Mouse (Mus musculus): ENCODE measurements around the gene Gpat3. TPM values are rescaled to one million over a fixed set of nuclear protein-coding genes. Genes with fewer than 3 reads are reported as not detected.

Gpat3 gene
- polyA plus RNA-seq, 1 experiment: 0.67 TPM

- H3K4me1 ChIP-seq (ENCODE audit: control insufficient read depth, insufficient read depth, low read length): peaks cover 4% of the 10 kb centered on the region; the same call in 1 of the 2 replicates
- TF ChIP-seq POLR2A (IDR thresholded peaks at IDR 0.05; ENCODE audit: borderline replicate concordance, low read depth, low read length) (no peak), CTCF (IDR thresholded peaks at IDR 0.05; ENCODE audit: low read depth, low read length) (peak; percentile 58; the same call in 1 of the 2 replicates)
These were observed 66.1 kb downstream of the Gpat3 start for GRCm38 (mm10) chr5:100911502-100912097.

GRCm38 (mm10) chr5:100912366-100912765, 66.9 kb downstream of the Gpat3 start:
- Histone ChIP-seq H3K27ac (ENCODE audit: insufficient read depth, low read depth, low read length) (no peak overlapping the region), H3K4me3 (ENCODE audit: insufficient read depth, low read length) (no peak overlapping the region), H3K4me1 (ENCODE audit: control insufficient read depth, insufficient read depth, low read length) (peaks cover 4% of the 10 kb centered on the region; the same call in 1 of the 2 replicates)
- no peak for TF ChIP-seq POLR2A (IDR thresholded peaks at IDR 0.05; ENCODE audit: borderline replicate concordance, low read depth, low read length)
- TF ChIP-seq CTCF (IDR thresholded peaks at IDR 0.05; ENCODE audit: low read depth, low read length): no peak

More at GRCm38 (mm10) chr5:100911502-100912097, 66.1 kb downstream of the Gpat3 start:
- no peak overlapping the region for H3K27ac ChIP-seq (ENCODE audit: insufficient read depth, low read depth, low read length)
- H3K4me3 ChIP-seq (ENCODE audit: insufficient read depth, low read length): no peak overlapping the region

GRCm38 (mm10) chr5:100913274-100913673, 67.8 kb downstream of the Gpat3 start:
- Histone ChIP-seq H3K27ac (ENCODE audit: insufficient read depth, low read depth, low read length) (no peak overlapping the region), H3K4me1 (ENCODE audit: control insufficient read depth, insufficient read depth, low read length) (peaks cover 4% of the 10 kb centered on the region; the same call in 1 of the 2 replicates), H3K4me3 (ENCODE audit: insufficient read depth, low read length) (no peak overlapping the region)
- no peak for TF ChIP-seq CTCF (IDR thresholded peaks at IDR 0.05; ENCODE audit: low read depth, low read length)
- TF ChIP-seq POLR2A (IDR thresholded peaks at IDR 0.05; ENCODE audit: borderline replicate concordance, low read depth, low read length): no peak

GRCm38 (mm10) chr5:100914989-100915388, 69.5 kb downstream of the Gpat3 start:
- Histone ChIP-seq H3K27ac (ENCODE audit: insufficient read depth, low read depth, low read length) (no peak overlapping the region), H3K4me3 (ENCODE audit: insufficient read depth, low read length) (no peak overlapping the region), H3K4me1 (ENCODE audit: control insufficient read depth, insufficient read depth, low read length) (peaks cover 4% of the 10 kb centered on the region; the same call in 1 of the 2 replicates)
- TF ChIP-seq CTCF (IDR thresholded peaks at IDR 0.05; ENCODE audit: low read depth, low read length) (no peak), POLR2A (IDR thresholded peaks at IDR 0.05; ENCODE audit: borderline replicate concordance, low read depth, low read length) (no peak)

GRCm38 (mm10) chr5:100915411-100915810, 69.9 kb downstream of the Gpat3 start:
- H3K4me3 ChIP-seq (ENCODE audit: insufficient read depth, low read length): no peak overlapping the region
- H3K27ac ChIP-seq (ENCODE audit: insufficient read depth, low read depth, low read length): no peak overlapping the region
- TF ChIP-seq POLR2A (IDR thresholded peaks at IDR 0.05; ENCODE audit: borderline replicate concordance, low read depth, low read length) (no peak), CTCF (IDR thresholded peaks at IDR 0.05; ENCODE audit: low read depth, low read length) (no peak)
- peaks cover 4% of the 10 kb centered on the region; the same call in 1 of the 2 replicates for H3K4me1 ChIP-seq (ENCODE audit: control insufficient read depth, insufficient read depth, low read length)

GRCm38 (mm10) chr5:100916416-100916815, 70.9 kb downstream of the Gpat3 start:
- TF ChIP-seq POLR2A (IDR thresholded peaks at IDR 0.05; ENCODE audit: borderline replicate concordance, low read depth, low read length) (no peak), CTCF (IDR thresholded peaks at IDR 0.05; ENCODE audit: low read depth, low read length) (no peak)
- Histone ChIP-seq H3K4me1 (ENCODE audit: control insufficient read depth, insufficient read depth, low read length) (no peaks in the 10 kb centered on the region; the same call in 1 of the 2 replicates), H3K27ac (ENCODE audit: insufficient read depth, low read depth, low read length) (no peak overlapping the region), H3K4me3 (ENCODE audit: insufficient read depth, low read length) (no peak overlapping the region)

GRCm38 (mm10) chr5:100917252-100917774, 71.8 kb downstream of the Gpat3 start:
- Histone ChIP-seq H3K4me3 (ENCODE audit: insufficient read depth, low read length) (no peak overlapping the region), H3K27ac (ENCODE audit: insufficient read depth, low read depth, low read length) (no peak overlapping the region), H3K4me1 (ENCODE audit: control insufficient read depth, insufficient read depth, low read length) (no peaks in the 10 kb centered on the region; the same call in 1 of the 2 replicates)
- peak; percentile 100 for TF ChIP-seq CTCF (IDR thresholded peaks at IDR 0.05; ENCODE audit: low read depth, low read length)
- no peak for TF ChIP-seq POLR2A (IDR thresholded peaks at IDR 0.05; ENCODE audit: borderline replicate concordance, low read depth, low read length)

GRCm38 (mm10) chr5:100919069-100919468, 73.6 kb downstream of the Gpat3 start:
- Histone ChIP-seq H3K27ac (ENCODE audit: insufficient read depth, low read depth, low read length) (no peak overlapping the region), H3K4me1 (ENCODE audit: control insufficient read depth, insufficient read depth, low read length) (no peaks in the 10 kb centered on the region; the same call in 1 of the 2 replicates), H3K4me3 (ENCODE audit: insufficient read depth, low read length) (no peak overlapping the region)
- TF ChIP-seq POLR2A (IDR thresholded peaks at IDR 0.05; ENCODE audit: borderline replicate concordance, low read depth, low read length): no peak
- TF ChIP-seq CTCF (IDR thresholded peaks at IDR 0.05; ENCODE audit: low read depth, low read length): no peak

GRCm38 (mm10) chr5:100929698-100930097, 84.2 kb downstream of the Gpat3 start:
- TF ChIP-seq CTCF (IDR thresholded peaks at IDR 0.05; ENCODE audit: low read depth, low read length): no peak
- TF ChIP-seq POLR2A (IDR thresholded peaks at IDR 0.05; ENCODE audit: borderline replicate concordance, low read depth, low read length): no peak
- Histone ChIP-seq H3K4me3 (ENCODE audit: insufficient read depth, low read length) (no peak overlapping the region), H3K4me1 (ENCODE audit: control insufficient read depth, insufficient read depth, low read length) (no peaks in the 10 kb centered on the region), H3K27ac (ENCODE audit: insufficient read depth, low read depth, low read length) (no peak overlapping the region)

GRCm38 (mm10) chr5:100943716-100944115, 98.2 kb downstream of the Gpat3 start:
- no peak overlapping the region for H3K4me3 ChIP-seq (ENCODE audit: insufficient read depth, low read length)
- TF ChIP-seq CTCF (IDR thresholded peaks at IDR 0.05; ENCODE audit: low read depth, low read length): no peak
- TF ChIP-seq POLR2A (IDR thresholded peaks at IDR 0.05; ENCODE audit: borderline replicate concordance, low read depth, low read length): no peak

More at GRCm38 (mm10) chr5:100943716-100944115, 98.2 kb downstream of the Gpat3 start:
- H3K27ac ChIP-seq (ENCODE audit: insufficient read depth, low read depth, low read length): no peak overlapping the region
- H3K4me1 ChIP-seq (ENCODE audit: control insufficient read depth, insufficient read depth, low read length): no peaks in the 10 kb centered on the region
